In genomic region chr8:84902367-84902919, GRCm38 (mm10) we compare ENCODE assay signal across 9 mouse cellular contexts. TPM values are rescaled to one million over a fixed set of nuclear protein-coding genes. Genes with fewer than 3 reads are reported as not detected.
A peak's percentile ranks its signal among the peaks of the same experiment; 100 is the strongest.
DNase-seq lines count a peak whose midpoint lies in the region; ATAC-seq and TF ChIP-seq lines count a peak whose summit lies in the region.
"Had no signal": no experiment of that assay in that cellular context is flagged by ENCODE, and none has a peak within 500 bp of the region (broad histone marks: within the 10 kb centered on the region; RNA-seq: fewer than 3 reads in every experiment).

No protein-coding gene starts in this region.

- H3K9me3 ChIP-seq in heart, embryonic 12.5 days (replicated peaks) = no peaks in the 10 kb centered on the region
- no peaks in the 10 kb centered on the region for H3K9me3 ChIP-seq in ES-E14 (ENCODE audit: control insufficient read depth, insufficient read depth, low read depth, low read length)
- H3K9me3 ChIP-seq in forebrain, postnatal 0 days (ENCODE audit: low read length) = no peaks in the 10 kb centered on the region

- 0 out of 2 replicates have a peak overlapping the region, but pooled peaks have one; percentile 30 for H3K27ac ChIP-seq in heart, embryonic 12.5 days (ENCODE audit: poor library complexity, severe bottlenecking)
- H3K27ac ChIP-seq in ES-E14 (ENCODE audit: insufficient read depth, low read depth, low read length, poor library complexity, severe bottlenecking) (no peak overlapping the region), macrophage (no peak overlapping the region)
- no peak overlapping the region for H3K27ac ChIP-seq in forebrain, postnatal 0 days (ENCODE audit: low read depth, low read length)

- no peak for ATAC-seq in heart, embryonic 12.5 days (ENCODE audit: insufficient number of reproducible peaks, low FRiP score)
- no peak; the same call in 1 of the 2 replicates for ATAC-seq in forebrain, postnatal 0 days

- H3K36me3 ChIP-seq in heart, embryonic 12.5 days = no peaks in the 10 kb centered on the region
- H3K36me3 ChIP-seq in ES-E14 (ENCODE audit: control insufficient read depth, insufficient read depth, low read length, poor library complexity, severe bottlenecking) = no peaks in the 10 kb centered on the region; the same call in 1 of the 2 replicates
- H3K36me3 ChIP-seq in forebrain, postnatal 0 days (ENCODE audit: insufficient read depth) = no peaks in the 10 kb centered on the region
- no peaks in the 10 kb centered on the region for H3K36me3 ChIP-seq in macrophage (ENCODE audit: inconsistent target)

- H3K4me3 ChIP-seq in heart, embryonic 12.5 days = peak overlapping the region; percentile 66
- peak overlapping the region; percentile 95 to 96 for H3K4me3 ChIP-seq in ES-E14 (ENCODE audit: insufficient read depth in 1 of 2, low read depth in 1 of 2, low read length in 2 of 2, poor library complexity in 1 of 2, severe bottlenecking in 1 of 2)
- H3K4me3 ChIP-seq in forebrain, postnatal 0 days (ENCODE audit: low read depth, low read length) = peak overlapping the region; percentile 45
- peak overlapping the region; percentile 33 for H3K4me3 ChIP-seq in macrophage (ENCODE audit: inconsistent target)

- no peak for DNase-seq in heart, postnatal 4 days
- no peak for DNase-seq in ES-E14 (ENCODE audit: low read depth, low spot score)
- DNase-seq in forebrain, postnatal 0 days = no peak
- DNase-seq in gastrocnemius, postnatal 4 days (ENCODE audit: low spot score in 2 of 2) = no peak
- no peak for DNase-seq in right cerebral cortex, postnatal 36 days (ENCODE audit: low spot score in 2 of 2)
- no peak for DNase-seq in frontal cortex, postnatal 25 days (ENCODE audit: low spot score in 2 of 2)

- H3K27me3 ChIP-seq in heart, embryonic 12.5 days (replicated peaks) = peaks cover 24% of the 10 kb centered on the region
- H3K27me3 ChIP-seq in forebrain, postnatal 0 days (ENCODE audit: insufficient read depth, low read length) = no peaks in the 10 kb centered on the region

- H3K9ac ChIP-seq in heart, embryonic 12.5 days = peak overlapping the region; percentile 78
- peak overlapping the region; percentile 87 for H3K9ac ChIP-seq in ES-E14 (ENCODE audit: insufficient read depth, low read depth, low read length, poor library complexity, severe bottlenecking)
- H3K9ac ChIP-seq in forebrain, postnatal 0 days = peak overlapping the region; percentile 50

- peaks cover 7% of the 10 kb centered on the region; the same call in 1 of the 2 replicates for H3K4me1 ChIP-seq in heart, embryonic 12.5 days (replicated peaks)
- peaks cover 0 to 6% of the 10 kb centered on the region in 2 experiments; a peak in 1 of 4 replicates for H3K4me1 ChIP-seq in ES-E14 (ENCODE audit: control insufficient read depth in 2 of 2, insufficient read depth in 2 of 2, low read length in 2 of 2, poor library complexity in 1 of 2)
- H3K4me1 ChIP-seq in forebrain, postnatal 0 days (ENCODE audit: insufficient read depth) = peaks cover 5% of the 10 kb centered on the region; the same call in 1 of the 2 replicates

- no peaks in the 10 kb centered on the region for H3K79me2 ChIP-seq in macrophage (ENCODE audit: inconsistent target)

- WGBS in heart, embryonic 12.5 days = 3% methylated on average over 24 of the region's 24 CpGs
- WGBS in forebrain, postnatal 0 days = 4% methylated on average over 24 of the region's 24 CpGs
- WGBS in macrophage (ENCODE audit: missing documents) = 16% methylated on average over 24 of the region's 24 CpGs

- in situ Hi-C loops in ES-E14 (cut with MboI; ENCODE audit: low sequenced_read_pairs in 2 of 2, unreplicated experiment in 2 of 2) = no loop called here

- no peak for TF ChIP-seq CTCF in forebrain, postnatal 0 days (IDR thresholded peaks at IDR 0.05; ENCODE audit: low read depth)

- peak overlapping the region; percentile 97 for H3K4me2 ChIP-seq in heart, embryonic 12.5 days
- H3K4me2 ChIP-seq in forebrain, postnatal 0 days (ENCODE audit: low read depth) = peak overlapping the region; percentile 97

TF ChIP-seq in ES-E14, 5 proteins besides CTCF, POLR2A, EP300 and RAD21:
- TF ChIP-seq ZC3H11A (IDR thresholded peaks at IDR 0.05; ENCODE audit: borderline replicate concordance, low read depth, low read length) (no peak), CHD2 (IDR thresholded peaks at IDR 0.05; ENCODE audit: low read depth, low read length) (no peak), HCFC1 (IDR thresholded peaks at IDR 0.05; ENCODE audit: borderline replicate concordance, insufficient read depth, low read length) (no peak), MAFK (IDR thresholded peaks at IDR 0.05; ENCODE audit: insufficient read depth, low read depth, low read length) (no peak), ZNF384 (IDR thresholded peaks at IDR 0.05; ENCODE audit: low read depth, low read length) (no peak)

RNA-seq across cellular contexts. Expression of gene Klf1, which starts 0.7 kb away (rescaled TPM):
- 12.1 and 17.9 TPM in 2 replicates for polyA plus RNA-seq in heart, embryonic 12.5 days (2016; fragmentation: Nextera tagmentation; extraction: Ambion mirVana)
- under 1 TPM in 1 of 2 experiments, not detected in 1; 0.23 TPM for total RNA-seq in heart, postnatal 4 days (2021)
- total RNA-seq in ES-E14 (2012; rRNA removed) = 0.31 and 0.53 TPM in 2 replicates
- total RNA-seq in forebrain, postnatal 0 days (2014; rRNA removed) = 0.46 TPM in 1 of 2 replicates, not detected in the other
- 0.50 and 0.77 TPM in 2 replicates for polyA plus RNA-seq in forebrain, postnatal 0 days (2015; fragmentation: Nextera tagmentation; extraction: Ambion mirVana)
- not detected for total RNA-seq in macrophage (2018; cell fraction: chromatin; rRNA removed)
- under 1 TPM in 9 of 26 experiments, not detected in 17; 0.09 to 0.24 (median 0.13) TPM for total RNA-seq in macrophage (2018; cell fraction: cytosol; rRNA removed)
- total RNA-seq in macrophage (2018; cell fraction: nucleus; rRNA removed) = not detected
- polyA plus RNA-seq in macrophage (2018) = 0.09 TPM in 1 of 3 replicates, not detected in the others
- total RNA-seq in gastrocnemius, postnatal 4 days (2021) = under 1 TPM in 1 of 2 experiments, not detected in 1; 0.67 TPM

RNA-seq across cellular contexts. Expression of gene Dnase2a, which starts 5.9 kb away (rescaled TPM):
- 4.2 and 4.3 TPM in 2 replicates for polyA plus RNA-seq in heart, embryonic 12.5 days (2016; fragmentation: Nextera tagmentation; extraction: Ambion mirVana)
- 1 to 10 TPM; 6.0 to 7.1 TPM for total RNA-seq in heart, postnatal 4 days (2021)
- 23.7 and 29.5 TPM in 2 replicates for total RNA-seq in ES-E14 (2012; rRNA removed)
- total RNA-seq in forebrain, postnatal 0 days (2014; rRNA removed) = 3.6 and 3.7 TPM in 2 replicates
- 6.3 and 7.1 TPM in 2 replicates for polyA plus RNA-seq in forebrain, postnatal 0 days (2015; fragmentation: Nextera tagmentation; extraction: Ambion mirVana)
- 100 to 1,000 TPM in 4 of 26 experiments, 10 to 100 TPM in 22; 16.6 to 177 (median 57.0) TPM for total RNA-seq in macrophage (2018; cell fraction: chromatin; rRNA removed)
- total RNA-seq in macrophage (2018; cell fraction: cytosol; rRNA removed) = 100 to 1,000 TPM in 23 of 26 experiments, 10 to 100 TPM in 3; 92.2 to 241 (median 140) TPM
- 100 to 1,000 TPM in 16 of 26 experiments, 10 to 100 TPM in 10; 31.8 to 226 (median 112) TPM for total RNA-seq in macrophage (2018; cell fraction: nucleus; rRNA removed)
- polyA plus RNA-seq in macrophage (2018) = 160 to 211 TPM (median 178 TPM) in 3 replicates
- total RNA-seq in gastrocnemius, postnatal 4 days (2021) = 1 to 10 TPM; 6.9 to 7.0 TPM

RNA-seq across cellular contexts. Expression of gene Gcdh, which starts 8.7 kb away (rescaled TPM):
- polyA plus RNA-seq in heart, embryonic 12.5 days (2016; fragmentation: Nextera tagmentation; extraction: Ambion mirVana) = 35.5 and 36.2 TPM in 2 replicates
- total RNA-seq in heart, postnatal 4 days (2021) = 10 to 100 TPM; 29.7 to 33.0 TPM
- total RNA-seq in ES-E14 (2012; rRNA removed) = 36.3 and 57.2 TPM in 2 replicates
- total RNA-seq in forebrain, postnatal 0 days (2014; rRNA removed) = 28.9 and 31.5 TPM in 2 replicates
- polyA plus RNA-seq in forebrain, postnatal 0 days (2015; fragmentation: Nextera tagmentation; extraction: Ambion mirVana) = 21.3 and 27.5 TPM in 2 replicates
- total RNA-seq in macrophage (2018; cell fraction: chromatin; rRNA removed) = 10 to 100 TPM in 21 of 26 experiments, 1 to 10 TPM in 5; 4.6 to 47.4 (median 21.0) TPM
- 10 to 100 TPM in 22 of 26 experiments, 1 to 10 TPM in 4; 8.8 to 15.2 (median 12.4) TPM for total RNA-seq in macrophage (2018; cell fraction: cytosol; rRNA removed)
- total RNA-seq in macrophage (2018; cell fraction: nucleus; rRNA removed) = 10 to 100 TPM in 18 of 26 experiments, 1 to 10 TPM in 8; 5.6 to 23.3 (median 16.6) TPM
- 11.1 to 13.7 TPM (median 12.0 TPM) in 3 replicates for polyA plus RNA-seq in macrophage (2018)
- total RNA-seq in gastrocnemius, postnatal 4 days (2021) = 10 to 100 TPM; 22.1 to 28.2 TPM

RNA-seq across cellular contexts. Expression of gene Syce2, which starts 30.5 kb away (rescaled TPM):
- 36.5 and 36.9 TPM in 2 replicates for polyA plus RNA-seq in heart, embryonic 12.5 days (2016; fragmentation: Nextera tagmentation; extraction: Ambion mirVana)
- 10 to 100 TPM; 10.5 to 12.7 TPM for total RNA-seq in heart, postnatal 4 days (2021)
- 34.7 and 42.3 TPM in 2 replicates for total RNA-seq in ES-E14 (2012; rRNA removed)
- total RNA-seq in forebrain, postnatal 0 days (2014; rRNA removed) = 27.5 and 32.2 TPM in 2 replicates
- 77.9 and 78.2 TPM in 2 replicates for polyA plus RNA-seq in forebrain, postnatal 0 days (2015; fragmentation: Nextera tagmentation; extraction: Ambion mirVana)
- 1 to 10 TPM in 12 of 26 experiments, under 1 TPM in 2, not detected in 12; 0.54 to 4.8 (median 2.3) TPM for total RNA-seq in macrophage (2018; cell fraction: chromatin; rRNA removed)
- 10 to 100 TPM in 9 of 26 experiments, 1 to 10 TPM in 17; 4.6 to 17.5 (median 9.3) TPM for total RNA-seq in macrophage (2018; cell fraction: cytosol; rRNA removed)
- total RNA-seq in macrophage (2018; cell fraction: nucleus; rRNA removed) = 10 to 100 TPM in 1 of 26 experiments, 1 to 10 TPM in 22, under 1 TPM in 2, not detected in 1; 0.87 to 18.9 (median 2.3) TPM
- polyA plus RNA-seq in macrophage (2018) = 7.0 to 30.9 TPM (median 18.1 TPM) in 3 replicates
- 10 to 100 TPM; 15.3 to 18.0 TPM for total RNA-seq in gastrocnemius, postnatal 4 days (2021)

RNA-seq across cellular contexts. Expression of gene Mast1, which starts 34.7 kb away (rescaled TPM):
- polyA plus RNA-seq in heart, embryonic 12.5 days (2016; fragmentation: Nextera tagmentation; extraction: Ambion mirVana) = 0.13 and 0.24 TPM in 2 replicates
- total RNA-seq in heart, postnatal 4 days (2021) = under 1 TPM; 0.09 to 0.24 TPM
- 1.4 and 2.5 TPM in 2 replicates for total RNA-seq in ES-E14 (2012; rRNA removed)
- 39.7 and 57.7 TPM in 2 replicates for total RNA-seq in forebrain, postnatal 0 days (2014; rRNA removed)
- polyA plus RNA-seq in forebrain, postnatal 0 days (2015; fragmentation: Nextera tagmentation; extraction: Ambion mirVana) = 44.2 and 63.8 TPM in 2 replicates
- total RNA-seq in macrophage (2018; cell fraction: chromatin; rRNA removed) = under 1 TPM in 4 of 26 experiments, not detected in 22; 0.12 to 0.24 (median 0.16) TPM
- total RNA-seq in macrophage (2018; cell fraction: cytosol; rRNA removed) = under 1 TPM in 19 of 26 experiments, not detected in 7; 0.03 to 0.13 (median 0.04) TPM
- under 1 TPM in 4 of 26 experiments, not detected in 22; 0.09 to 0.16 (median 0.13) TPM for total RNA-seq in macrophage (2018; cell fraction: nucleus; rRNA removed)
- 0.04 to 0.06 TPM in 2 of 3 replicates, not detected in the other for polyA plus RNA-seq in macrophage (2018)
- under 1 TPM in 1 of 2 experiments, not detected in 1; 0.07 TPM for total RNA-seq in gastrocnemius, postnatal 4 days (2021)
- total RNA-seq: granulocyte monocyte progenitor cell, adult 5-6 weeks had no signal

Comparison
In these comparisons a context has a peak if more than half of its experiments do, and no peak if none do; other contexts are left out.
1. H3K4me3 ChIP-seq: peak in every context shown above with its lines; median percentile 96 in ES-E14; 66 in heart, embryonic 12.5 days; 45 in forebrain, postnatal 0 days; 33 in macrophage.